Mouse (Mus musculus): ENCODE results near the gene Shc1. TPM values are rescaled to one million over a fixed set of nuclear protein-coding genes. Genes with fewer than 3 reads are reported as not detected.

Shc1 gene
- total and polyA plus RNA-seq, 3 experiments = 49.2 to 79.8 TPM; not detected in 1

GRCm38 (mm10) chr3:89380291-89380690, 38.0 kb upstream of the Shc1 start:
- Histone ChIP-seq H3K36me3 (ENCODE audit: control insufficient read depth in 1 of 2, insufficient read depth in 2 of 2, low read length in 2 of 2) (no peaks in the 10 kb centered on the region), H3K27ac (ENCODE audit: control insufficient read depth, low read depth, low read length) (no peak overlapping the region), H3K9ac (ENCODE audit: control insufficient read depth, low read depth, low read length, poor library complexity, severe bottlenecking) (no peak overlapping the region), H3K4me3 (ENCODE audit: control insufficient read depth in 1 of 2, insufficient read depth in 1 of 2, low read depth in 2 of 2, low read length in 2 of 2) (no peak overlapping the region), H3K4me1 (ENCODE audit: control insufficient read depth in 1 of 2, insufficient read depth in 2 of 2, low read length in 2 of 2) (no peaks in the 10 kb centered on the region), H3K79me2 (ENCODE audit: control insufficient read depth, insufficient read depth, low read length, poor library complexity) (no peaks in the 10 kb centered on the region), H3K27me3 (ENCODE audit: control insufficient read depth in 1 of 2, insufficient read depth in 2 of 2, low read length in 2 of 2) (no peaks in the 10 kb centered on the region), H3K9me3 (replicated peaks; ENCODE audit: insufficient read depth, low read length) (no peaks in the 10 kb centered on the region)
- TF ChIP-seq NRF1 (IDR thresholded peaks at IDR 0.05; ENCODE audit: insufficient read depth, low read depth, low read length, poor library complexity, severe bottlenecking) = no peak
- no peak for DNase-seq (ENCODE audit: low read depth, low spot score)

- Histone ChIP-seq H3K9me3 (replicated peaks; ENCODE audit: insufficient read depth, low read length) (no peaks in the 10 kb centered on the region), H3K27ac (ENCODE audit: control insufficient read depth, low read depth, low read length) (no peak overlapping the region), H3K27me3 (ENCODE audit: control insufficient read depth in 1 of 2, insufficient read depth in 2 of 2, low read length in 2 of 2) (no peaks in the 10 kb centered on the region), H3K36me3 (ENCODE audit: control insufficient read depth in 1 of 2, insufficient read depth in 2 of 2, low read length in 2 of 2) (no peaks in the 10 kb centered on the region), H3K9ac (ENCODE audit: control insufficient read depth, low read depth, low read length, poor library complexity, severe bottlenecking) (no peak overlapping the region), H3K79me2 (ENCODE audit: control insufficient read depth, insufficient read depth, low read length, poor library complexity) (no peaks in the 10 kb centered on the region), H3K4me3 (ENCODE audit: control insufficient read depth in 1 of 2, insufficient read depth in 1 of 2, low read depth in 2 of 2, low read length in 2 of 2) (no peak overlapping the region), H3K4me1 (ENCODE audit: control insufficient read depth in 1 of 2, insufficient read depth in 2 of 2, low read length in 2 of 2) (no peaks in the 10 kb centered on the region)
- no peak for DNase-seq (ENCODE audit: low read depth, low spot score)
- TF ChIP-seq NRF1 (IDR thresholded peaks at IDR 0.05; ENCODE audit: insufficient read depth, low read depth, low read length, poor library complexity, severe bottlenecking) (no peak), KAT2A (conservative IDR thresholded peaks at IDR 0.05; ENCODE audit: low read depth, low read length) (no peak), MAX (IDR thresholded peaks at IDR 0.05; ENCODE audit: low read length) (no peak), EP300 (IDR thresholded peaks at IDR 0.05; ENCODE audit: low read depth in 1 of 2, low read length in 2 of 2) (no peak), ZKSCAN1 (IDR thresholded peaks at IDR 0.05; ENCODE audit: low read depth, low read length) (no peak)
Observed at GRCm38 (mm10) chr3:89380711-89381110, 37.5 kb upstream of the Shc1 start.

- H3K4me3 ChIP-seq (ENCODE audit: control insufficient read depth in 1 of 2, insufficient read depth in 1 of 2, low read depth in 2 of 2, low read length in 2 of 2) = no peak overlapping the region
- no peaks in the 10 kb centered on the region for H3K36me3 ChIP-seq (ENCODE audit: control insufficient read depth in 1 of 2, insufficient read depth in 2 of 2, low read length in 2 of 2)
- no peaks in the 10 kb centered on the region for H3K79me2 ChIP-seq (ENCODE audit: control insufficient read depth, insufficient read depth, low read length, poor library complexity)
- H3K27me3 ChIP-seq (ENCODE audit: control insufficient read depth in 1 of 2, insufficient read depth in 2 of 2, low read length in 2 of 2) = no peaks in the 10 kb centered on the region
- H3K27ac ChIP-seq (ENCODE audit: control insufficient read depth, low read depth, low read length) = no peak overlapping the region
- no peak for TF ChIP-seq MYC (IDR thresholded peaks at IDR 0.05; ENCODE audit: low read depth, low read length)
- no peak for TF ChIP-seq GATA1 (IDR thresholded peaks at IDR 0.05; ENCODE audit: low read depth, low read length)
- H3K4me1 ChIP-seq (ENCODE audit: control insufficient read depth in 1 of 2, insufficient read depth in 2 of 2, low read length in 2 of 2) = no peaks in the 10 kb centered on the region
- no peak for DNase-seq (ENCODE audit: low read depth, low spot score)
- no peak overlapping the region for H3K9ac ChIP-seq (ENCODE audit: control insufficient read depth, low read depth, low read length, poor library complexity, severe bottlenecking)
- no peaks in the 10 kb centered on the region for H3K9me3 ChIP-seq (replicated peaks; ENCODE audit: insufficient read depth, low read length)
Observed at GRCm38 (mm10) chr3:89381233-89381632, 37.0 kb upstream of the Shc1 start.

All from MEL (cell line).